Mouse (Mus musculus): ENCODE measurements around the gene Gm30191.
"Not testable (repeated sequence)": the region's sequence is repeated elsewhere in the genome, so short reads cannot be mapped to it uniquely, and the experiment has no call there.

The Gm30191 gene

GRCm38 (mm10) chr4:134252131-134252910 is 5.6 kb downstream of the Gm30191 start:
- DNase-seq (ENCODE audit: low spot score): no peak

GRCm38 (mm10) chr4:134252911-134253721 is 6.4 kb downstream of the Gm30191 start:
- no peak for DNase-seq (ENCODE audit: low spot score)

- no peak for DNase-seq (ENCODE audit: low spot score)
Observed at GRCm38 (mm10) chr4:134253722-134254324, 7.1 kb downstream of the Gm30191 start, which contains the start of gene Grrp1. TSS of gene Grrp1 (minus strand) at chr4:134254106.

GRCm38 (mm10) chr4:134254835-134255234 is 8.1 kb downstream of the Gm30191 start:
- DNase-seq (ENCODE audit: low spot score): no peak

GRCm38 (mm10) chr4:134255854-134256253 is 9.1 kb downstream of the Gm30191 start:
- DNase-seq (ENCODE audit: low spot score): no peak

GRCm38 (mm10) chr4:134256407-134257197 is 9.9 kb downstream of the Gm30191 start:
- no peak for DNase-seq (ENCODE audit: low spot score)

- DNase-seq (ENCODE audit: low spot score): no peak
Observed at GRCm38 (mm10) chr4:134257198-134258009, 10.7 kb downstream of the Gm30191 start.

- DNase-seq (ENCODE audit: low spot score): no peak
Observed at GRCm38 (mm10) chr4:134258354-134258753, 11.6 kb downstream of the Gm30191 start.

GRCm38 (mm10) chr4:134263191-134263590 is 16.5 kb downstream of the Gm30191 start:
- DNase-seq (ENCODE audit: low spot score): peak; percentile 72

- no peak for DNase-seq (ENCODE audit: low spot score)
Observed at GRCm38 (mm10) chr4:134265860-134266585, 19.3 kb downstream of the Gm30191 start.

- DNase-seq (ENCODE audit: low spot score): no peak
Observed at GRCm38 (mm10) chr4:134268102-134268655, 21.4 kb downstream of the Gm30191 start.

- DNase-seq (ENCODE audit: low spot score): not testable (repeated sequence)
Observed at GRCm38 (mm10) chr4:134269622-134270021, 22.9 kb downstream of the Gm30191 start.

- no peak for DNase-seq (ENCODE audit: low spot score)
Observed at GRCm38 (mm10) chr4:134271979-134272378, 25.2 kb downstream of the Gm30191 start.

- no peak for DNase-seq (ENCODE audit: low spot score)
Observed at GRCm38 (mm10) chr4:134272731-134273416, 26.1 kb downstream of the Gm30191 start.

- no peak for DNase-seq (ENCODE audit: low spot score)
Observed at GRCm38 (mm10) chr4:134273417-134274345, 26.9 kb downstream of the Gm30191 start.

- DNase-seq (ENCODE audit: low spot score): no peak
Observed at GRCm38 (mm10) chr4:134284942-134285341, 38.2 kb downstream of the Gm30191 start.

GRCm38 (mm10) chr4:134286226-134287167 is 39.8 kb downstream of the Gm30191 start:
- no peak for DNase-seq (ENCODE audit: low spot score)
